Mouse (Mus musculus): ENCODE measurements at regions not wholly inside any gene's neighbourhood (a gene's known extent, or its start where the extent isn't known, plus 50 kb on each side); places are given as distances from the start of the nearest gene placed in this dataset.

GRCm38 (mm10) chr12:59970775-59971174 lies 751.2 kb upstream of the Fbxo33 start:
- Histone ChIP-seq H3K9me3 (no peaks in the 10 kb centered on the region), H3K27ac (no peak overlapping the region), H3K27me3 (no peaks in the 10 kb centered on the region), H3K4me3 (no peak overlapping the region), H3K36me3 (no peaks in the 10 kb centered on the region), H3K4me2 (no peak overlapping the region), H3K9ac (no peak overlapping the region), H3K4me1 (no peaks in the 10 kb centered on the region)
- no peak for ATAC-seq (ENCODE audit: borderline replicate concordance, extremely low read depth, low FRiP score, low TSS enrichment)
- 64% methylated on average over 2 of the region's 2 CpGs for WGBS

- Histone ChIP-seq H3K4me3 (no peak overlapping the region), H3K9me3 (no peaks in the 10 kb centered on the region), H3K27ac (no peak overlapping the region), H3K27me3 (no peaks in the 10 kb centered on the region), H3K4me1 (no peaks in the 10 kb centered on the region), H3K9ac (no peak overlapping the region), H3K36me3 (no peaks in the 10 kb centered on the region), H3K4me2 (no peak overlapping the region)
- 51% methylated on average over 2 of the region's 2 CpGs for WGBS
- peak; percentile 59; the same call in 1 of the 2 replicates for ATAC-seq (ENCODE audit: borderline replicate concordance, extremely low read depth, low FRiP score, low TSS enrichment)
Observed at GRCm38 (mm10) chr12:59969948-59970347, 750.4 kb upstream of the Fbxo33 start.

- Histone ChIP-seq H3K36me3 (no peaks in the 10 kb centered on the region), H3K4me2 (no peak overlapping the region), H3K27ac (no peak overlapping the region), H3K9me3 (no peaks in the 10 kb centered on the region), H3K4me1 (no peaks in the 10 kb centered on the region), H3K4me3 (no peak overlapping the region), H3K9ac (no peak overlapping the region), H3K27me3 (no peaks in the 10 kb centered on the region)
- WGBS, result 75% methylated on average over 5 of the region's 5 CpGs
- ATAC-seq (ENCODE audit: borderline replicate concordance, extremely low read depth, low FRiP score, low TSS enrichment), result no peak
Observed at GRCm38 (mm10) chr12:59967241-59967640, 747.7 kb upstream of the Fbxo33 start.

- no peak overlapping the region for H3K4me3 ChIP-seq
- H3K9me3 ChIP-seq, result no peaks in the 10 kb centered on the region
- no peak overlapping the region for H3K4me2 ChIP-seq
- ATAC-seq (ENCODE audit: borderline replicate concordance, extremely low read depth, low FRiP score, low TSS enrichment), result no peak
- H3K27me3 ChIP-seq, result no peaks in the 10 kb centered on the region
- H3K9ac ChIP-seq, result no peak overlapping the region
- WGBS, result 38% methylated on average over 6 of the region's 6 CpGs
- H3K36me3 ChIP-seq, result no peaks in the 10 kb centered on the region
- no peak overlapping the region for H3K27ac ChIP-seq
- H3K4me1 ChIP-seq, result no peaks in the 10 kb centered on the region
Observed at GRCm38 (mm10) chr12:59961139-59961538, 741.6 kb upstream of the Fbxo33 start.

DNA sequence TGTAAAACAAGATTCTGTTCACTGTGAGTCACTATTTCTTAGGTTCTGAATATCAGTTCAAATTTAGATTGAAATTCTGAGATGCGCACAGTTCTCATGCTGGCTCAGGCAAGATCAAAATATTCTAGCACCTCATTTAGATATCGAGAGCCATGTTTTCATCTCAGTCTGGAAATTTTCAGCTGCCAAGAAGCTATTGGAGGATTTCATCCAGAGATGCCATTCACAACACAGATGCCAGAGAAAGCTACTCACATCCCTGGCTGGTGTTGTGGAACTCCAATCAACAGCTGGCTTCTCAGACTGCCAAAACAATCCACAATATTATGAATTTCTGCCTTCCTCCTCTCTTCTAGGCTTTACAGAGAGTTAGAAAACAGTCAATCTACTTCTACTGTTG lies 712.9 kb upstream of the Fbxo33 start:
- H3K36me3 ChIP-seq, result no peaks in the 10 kb centered on the region
- H3K27me3 ChIP-seq, result no peaks in the 10 kb centered on the region
- no peak overlapping the region for H3K27ac ChIP-seq
- H3K9me3 ChIP-seq, result no peaks in the 10 kb centered on the region
- H3K4me1 ChIP-seq, result no peaks in the 10 kb centered on the region
- 51% methylated on average over 2 of the region's 2 CpGs for WGBS
- H3K9ac ChIP-seq, result no peak overlapping the region
- H3K4me3 ChIP-seq, result no peak overlapping the region
- H3K4me2 ChIP-seq, result no peak overlapping the region
- ATAC-seq (ENCODE audit: borderline replicate concordance, extremely low read depth, low FRiP score, low TSS enrichment), result peak; percentile 64; the same call in 1 of the 2 replicates

DNA sequence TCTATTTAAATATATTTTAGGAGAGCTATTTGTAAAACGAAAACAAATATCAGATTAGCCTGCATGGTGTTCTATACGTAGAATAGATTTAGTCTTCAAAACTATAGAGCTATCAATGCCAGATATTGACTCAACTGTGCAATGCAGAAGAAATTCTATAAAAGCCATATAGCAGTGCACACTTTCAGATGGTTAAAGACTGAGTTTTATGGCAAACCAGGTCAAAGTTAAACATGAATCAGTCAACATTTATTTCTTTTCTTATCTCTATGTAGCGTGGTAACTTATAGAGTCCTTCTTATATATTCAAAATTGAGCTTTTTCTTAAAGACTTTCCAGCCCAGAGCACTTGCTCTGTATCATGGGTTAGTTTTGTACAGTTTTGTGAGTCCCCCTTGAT lies 705.5 kb upstream of the Fbxo33 start:
- Histone ChIP-seq H3K36me3 (no peaks in the 10 kb centered on the region), H3K9me3 (no peaks in the 10 kb centered on the region), H3K4me3 (no peak overlapping the region), H3K27ac (no peak overlapping the region), H3K9ac (no peak overlapping the region), H3K27me3 (no peaks in the 10 kb centered on the region), H3K4me1 (no peaks in the 10 kb centered on the region), H3K4me2 (no peak overlapping the region)
- ATAC-seq (ENCODE audit: borderline replicate concordance, extremely low read depth, low FRiP score, low TSS enrichment), result no peak
- WGBS, result 65% methylated on average over 3 of the region's 3 CpGs

DNA sequence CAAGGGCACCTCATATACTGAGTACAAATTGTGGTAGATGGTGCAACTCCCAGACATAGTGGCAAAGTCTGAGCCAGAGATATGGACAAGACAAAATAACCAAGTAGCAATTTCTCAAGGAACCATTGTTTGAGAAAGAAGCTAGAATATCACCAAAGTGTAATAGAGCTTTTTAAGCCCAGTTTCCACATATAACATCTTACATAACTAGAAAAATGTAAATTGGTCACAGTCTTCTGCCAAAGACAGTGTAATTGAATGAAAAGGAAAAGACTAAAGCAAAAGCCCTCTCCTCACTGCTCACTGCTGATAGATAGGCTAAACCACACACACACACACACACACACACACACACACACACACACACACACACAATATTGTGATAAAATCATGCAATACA lies 679.4 kb upstream of the Fbxo33 start:
- Histone ChIP-seq H3K27ac (no peak overlapping the region), H3K9ac (no peak overlapping the region), H3K36me3 (no peaks in the 10 kb centered on the region), H3K4me3 (no peak overlapping the region), H3K9me3 (no peaks in the 10 kb centered on the region), H3K27me3 (no peaks in the 10 kb centered on the region), H3K4me1 (no peaks in the 10 kb centered on the region), H3K4me2 (no peak overlapping the region)
- no peak for ATAC-seq (ENCODE audit: borderline replicate concordance, extremely low read depth, low FRiP score, low TSS enrichment)

DNA sequence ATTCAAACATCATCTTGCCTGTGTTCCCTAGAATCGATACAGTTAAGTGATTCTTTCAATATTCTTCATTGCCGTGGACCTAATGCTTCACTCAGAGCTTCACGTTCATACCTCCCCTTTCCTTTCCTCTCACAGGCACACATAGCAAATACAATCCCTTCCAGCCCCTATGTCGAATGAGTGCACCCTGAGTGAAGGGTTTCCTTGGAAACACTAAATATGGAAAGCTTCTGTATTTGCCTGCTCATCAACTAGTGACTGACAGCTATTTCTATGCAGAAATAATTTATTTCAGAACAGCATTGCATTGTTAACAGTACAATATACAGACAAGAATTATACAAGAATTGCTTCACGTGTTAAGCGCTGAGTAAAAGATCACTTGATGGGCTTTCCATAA lies 671.4 kb upstream of the Fbxo33 start:
- no peaks in the 10 kb centered on the region for H3K9me3 ChIP-seq
- H3K4me2 ChIP-seq, result no peak overlapping the region
- H3K36me3 ChIP-seq, result no peaks in the 10 kb centered on the region
- ATAC-seq (ENCODE audit: borderline replicate concordance, extremely low read depth, low FRiP score, low TSS enrichment), result no peak
- H3K27me3 ChIP-seq, result no peaks in the 10 kb centered on the region
- no peaks in the 10 kb centered on the region for H3K4me1 ChIP-seq
- no peak overlapping the region for H3K9ac ChIP-seq
- WGBS, result 84% methylated on average over 6 of the region's 6 CpGs
- no peak overlapping the region for H3K27ac ChIP-seq
- no peak overlapping the region for H3K4me3 ChIP-seq
